Mouse (Mus musculus) kidney, embryonic 15.5 days (tissue): ENCODE measurements around the gene Cadm1. TPM values are rescaled to one million over a fixed set of nuclear protein-coding genes. Genes with fewer than 3 reads are reported as not detected.

Experiments
- ATAC-seq: fragments of 200-750 bp; cut with Nextera tagmentation; replicated peaks from 2 replicates; pipeline ENCODE4 v1.8.0; 2017; ENCODE audit warnings: moderate TSS enrichment; ENCODE audit not compliant: low FRiP score
- H3K27ac ChIP-seq: fragments of 300-500 bp; sonication (generic); 2 replicates; pipeline ENCODE4 v1.5.1; 2015; ENCODE audit warnings: mild to moderate bottlenecking, inconsistent platforms
- H3K27me3 ChIP-seq: fragments of 300-500 bp; sonication (generic); 2 replicates; pipeline ENCODE4 v1.6.1; 2015; ENCODE audit warnings: inconsistent platforms
- H3K36me3 ChIP-seq: fragments of 300-500 bp; sonication (generic); 2 replicates; pipeline ENCODE4 v1.6.1; 2015; ENCODE audit warnings: inconsistent platforms
- H3K4me1 ChIP-seq: fragments of 300-500 bp; sonication (generic); 2 replicates; pipeline ENCODE4 v1.6.1; 2015; ENCODE audit warnings: inconsistent platforms
- H3K4me2 ChIP-seq: fragments of 300-500 bp; sonication (generic); 2 replicates; pipeline ENCODE4 v1.6.1; 2015; ENCODE audit warnings: moderate library complexity, mild to moderate bottlenecking, inconsistent platforms
- H3K4me3 ChIP-seq: fragments of 300-500 bp; sonication (generic); replicated peaks from 2 replicates; pipeline ENCODE4 v1.5.1; 2015; ENCODE audit warnings: mild to moderate bottlenecking, inconsistent platforms
- H3K9ac ChIP-seq: fragments of 300-500 bp; sonication (generic); 2 replicates; pipeline ENCODE4 v1.6.1; 2015; ENCODE audit warnings: mild to moderate bottlenecking, inconsistent platforms
- H3K9me3 ChIP-seq: fragments of 300-500 bp; sonication (generic); replicated peaks from 2 replicates; pipeline ENCODE4 v1.6.1; 2016; ENCODE audit warnings: inconsistent platforms
- WGBS: fragments of 180-500 bp; shearing (Covaris S2); methylation state at CpG from one replicate; pipeline ENCODE4 v1.1.7; 2015; ENCODE audit warnings: mixed read lengths; 5-methylcytosine and 5-hydroxymethylcytosine counted together
- polyA plus RNA-seq: library from polyadenylated mRNA; unstranded; fragments of >200 nt; fragmentation: Nextera tagmentation; extraction: Ambion mirVana; gene quantifications from 2 replicates; pipeline ENCODE4 v1.2.1, GENCODE M21; 2015

Cadm1 gene
- polyA plus RNA-seq, 1 experiment from 2014 or later, result 72.2 TPM

DNA sequence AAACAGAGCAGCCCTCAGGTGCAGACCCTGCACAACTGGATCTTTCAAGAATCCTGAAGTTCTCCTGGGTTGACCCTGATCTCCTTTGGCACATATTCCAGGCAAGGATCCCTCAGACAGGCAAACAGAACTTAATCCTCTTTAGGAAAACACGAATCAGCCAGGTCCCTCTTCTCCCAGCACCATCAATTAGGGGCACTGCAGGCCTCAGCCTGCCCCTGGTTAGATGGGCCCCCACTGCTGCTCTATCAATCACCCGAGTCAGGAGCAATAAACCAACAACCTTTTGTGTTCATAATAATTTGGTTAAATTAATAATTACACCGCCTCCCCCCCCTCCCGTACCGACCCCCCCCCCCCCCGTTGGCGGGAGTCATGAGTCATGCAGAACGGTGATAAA is 308.2 kb downstream of the Cadm1 start:
- 0 out of 2 replicates have a peak overlapping the region, but pooled peaks have one; percentile 1 for H3K4me2 ChIP-seq
- no peak for ATAC-seq
- whole genome bisulfite sequencing, result 4% methylated on average over 8 of the region's 8 CpGs
- no peaks in the 10 kb centered on the region for H3K9me3 ChIP-seq
- no peak overlapping the region for H3K4me3 ChIP-seq
- H3K4me1 ChIP-seq, result peaks cover 27% of the 10 kb centered on the region
- no peaks in the 10 kb centered on the region for H3K36me3 ChIP-seq
- peaks cover 16% of the 10 kb centered on the region for H3K27me3 ChIP-seq
- no peak overlapping the region for H3K9ac ChIP-seq
- no peak overlapping the region for H3K27ac ChIP-seq

DNA sequence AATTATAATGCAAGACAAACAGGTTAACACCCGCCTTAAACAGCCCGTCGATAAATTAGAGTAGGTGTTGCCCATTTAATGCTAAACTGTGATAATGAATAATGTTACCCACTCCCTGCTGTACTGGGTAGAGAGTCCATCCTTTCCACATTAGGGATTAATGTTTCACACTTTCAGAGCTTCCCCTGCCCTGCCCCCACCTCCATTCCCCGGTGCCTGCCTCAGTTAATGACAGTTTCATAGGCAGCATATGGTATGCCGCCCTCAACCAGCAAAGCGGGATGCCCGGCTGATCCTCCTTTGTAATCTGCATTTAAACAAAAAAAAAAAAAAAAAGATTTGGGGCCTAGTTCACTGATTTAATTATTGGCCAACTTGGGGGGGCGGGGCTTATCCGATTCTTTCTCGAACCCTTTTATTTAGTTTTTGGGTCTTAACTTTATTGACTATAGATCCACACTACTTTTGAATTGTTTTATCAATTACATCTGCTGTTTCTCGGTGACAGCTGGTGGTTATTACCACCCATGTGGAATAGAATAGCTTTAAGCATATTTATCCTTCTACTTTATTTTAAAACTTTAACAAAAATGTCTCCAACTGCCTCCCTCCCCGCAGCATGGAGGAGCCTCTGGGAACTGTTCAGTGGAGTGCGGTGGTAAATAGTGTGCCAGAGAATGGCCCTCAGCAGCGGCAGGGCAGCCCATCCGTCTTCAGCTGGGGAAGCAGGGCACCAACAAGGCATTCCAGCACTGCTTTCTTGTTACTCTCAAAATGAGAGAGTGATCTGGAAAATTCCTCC is 309.1 kb downstream of the Cadm1 start:
- H3K9me3 ChIP-seq, result no peaks in the 10 kb centered on the region
- H3K9ac ChIP-seq, result no peak overlapping the region
- no peaks in the 10 kb centered on the region for H3K36me3 ChIP-seq
- no peak overlapping the region for H3K27ac ChIP-seq
- peaks cover 24% of the 10 kb centered on the region for H3K4me1 ChIP-seq
- peak; percentile 66; the same call in 1 of the 2 replicates for ATAC-seq
- H3K4me2 ChIP-seq, result no peak overlapping the region
- WGBS, result 26% methylated on average over 15 of the region's 15 CpGs
- peaks cover 16% of the 10 kb centered on the region for H3K27me3 ChIP-seq
- H3K4me3 ChIP-seq, result no peak overlapping the region

DNA sequence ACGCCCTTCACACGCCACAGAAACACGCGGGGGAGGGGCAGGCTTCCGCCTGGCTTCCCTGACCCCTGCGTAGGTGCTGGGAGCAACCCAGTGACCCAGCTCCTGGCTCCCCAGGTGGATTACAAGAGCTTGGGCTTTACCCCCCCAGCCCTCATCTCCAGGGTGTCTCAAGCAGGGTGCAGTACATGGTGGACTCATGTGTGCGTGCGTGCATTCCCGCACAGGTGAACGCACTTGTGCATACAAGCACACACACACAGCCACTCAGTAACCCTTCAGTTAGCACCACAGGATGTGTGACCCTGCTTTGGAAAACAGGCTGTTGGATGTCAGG is 309.7 kb downstream of the Cadm1 start:
- Histone ChIP-seq H3K9me3 (no peaks in the 10 kb centered on the region), H3K4me2 (no peak overlapping the region), H3K4me1 (peaks cover 24% of the 10 kb centered on the region), H3K4me3 (no peak overlapping the region), H3K27ac (no peak overlapping the region), H3K36me3 (no peaks in the 10 kb centered on the region), H3K9ac (no peak overlapping the region), H3K27me3 (peaks cover 16% of the 10 kb centered on the region)
- WGBS, result 63% methylated on average over 10 of the region's 10 CpGs
- peak; percentile 36; the same call in 1 of the 2 replicates for ATAC-seq

DNA sequence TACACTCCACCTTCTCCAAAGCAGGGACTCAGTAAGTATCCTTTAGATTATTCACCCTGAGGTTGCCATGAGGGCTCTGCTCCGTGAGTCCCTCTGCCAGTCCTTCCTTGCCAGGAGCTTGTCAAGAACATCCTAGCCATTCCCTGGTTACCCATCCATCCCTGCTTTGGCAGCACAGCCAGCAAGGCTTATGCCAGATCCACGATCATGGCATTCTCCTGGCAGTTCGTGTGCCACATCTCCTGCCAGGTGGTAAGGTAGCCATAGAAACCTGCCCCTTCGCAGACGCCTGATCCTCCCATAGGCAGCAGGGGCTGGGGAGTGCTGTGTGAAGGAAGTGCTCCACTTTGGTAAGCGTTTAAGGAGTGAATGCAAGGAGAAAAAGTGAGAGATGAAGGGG is 313.4 kb downstream of the Cadm1 start:
- no peaks in the 10 kb centered on the region for H3K9me3 ChIP-seq
- no peak overlapping the region for H3K4me3 ChIP-seq
- peaks cover 19% of the 10 kb centered on the region for H3K27me3 ChIP-seq
- H3K4me2 ChIP-seq, result no peak overlapping the region
- peaks cover 43% of the 10 kb centered on the region for H3K4me1 ChIP-seq
- H3K27ac ChIP-seq, result no peak overlapping the region
- no peak for ATAC-seq
- H3K36me3 ChIP-seq, result no peaks in the 10 kb centered on the region
- WGBS, result 83% methylated on average over 6 of the region's 6 CpGs
- no peak overlapping the region for H3K9ac ChIP-seq

DNA sequence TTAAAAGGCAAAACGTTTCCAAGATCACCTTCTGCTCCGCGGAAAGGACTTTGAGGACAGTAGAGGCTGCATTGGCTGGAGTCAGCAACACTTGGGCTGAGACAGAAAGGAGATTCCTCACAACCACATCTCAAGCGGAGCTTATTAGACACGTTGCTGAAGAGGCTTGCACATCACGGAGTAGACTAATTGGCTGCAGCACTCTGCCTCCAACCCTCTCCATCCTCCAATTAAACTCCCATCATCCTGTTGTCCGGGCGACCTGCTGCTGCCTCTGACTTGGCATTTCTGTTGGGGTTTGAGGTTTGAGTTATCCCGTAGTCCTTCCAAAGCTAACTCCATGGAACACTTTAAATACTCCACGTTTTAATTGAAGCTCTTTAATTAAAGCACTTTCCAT is 316.3 kb downstream of the Cadm1 start:
- Histone ChIP-seq H3K27me3 (peaks cover 6% of the 10 kb centered on the region; the same call in 1 of the 2 replicates), H3K4me2 (no peak overlapping the region), H3K36me3 (no peaks in the 10 kb centered on the region), H3K27ac (no peak overlapping the region), H3K9me3 (no peaks in the 10 kb centered on the region), H3K9ac (no peak overlapping the region), H3K4me3 (no peak overlapping the region), H3K4me1 (peaks cover 29% of the 10 kb centered on the region)
- WGBS, result 58% methylated on average over 10 of the region's 10 CpGs
- ATAC-seq, result no peak

DNA sequence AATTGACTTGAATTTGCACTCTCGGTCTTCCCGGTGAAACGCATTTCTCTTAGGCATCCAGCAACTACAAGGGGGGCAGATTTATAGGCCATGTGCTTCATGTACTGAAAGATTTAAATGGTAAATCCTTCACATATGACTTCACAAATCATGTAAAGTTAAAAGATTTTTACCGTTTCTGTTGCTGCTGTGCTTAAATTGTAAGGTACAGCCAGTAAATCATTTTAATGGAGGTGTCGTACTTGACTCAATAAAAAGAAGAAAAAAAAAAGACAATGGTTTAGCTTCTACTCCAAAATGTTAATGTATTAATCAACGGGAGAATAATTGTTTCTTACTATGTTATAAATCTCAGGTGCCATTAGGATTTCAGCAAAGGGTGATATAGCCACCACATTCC is 317.0 kb downstream of the Cadm1 start:
- peaks cover 6% of the 10 kb centered on the region; the same call in 1 of the 2 replicates for H3K27me3 ChIP-seq
- no peak for ATAC-seq
- no peaks in the 10 kb centered on the region for H3K9me3 ChIP-seq
- no peak overlapping the region for H3K4me3 ChIP-seq
- H3K4me1 ChIP-seq, result peaks cover 28% of the 10 kb centered on the region
- no peaks in the 10 kb centered on the region for H3K36me3 ChIP-seq
- WGBS, result 19% methylated on average over 6 of the region's 6 CpGs
- H3K27ac ChIP-seq, result no peak overlapping the region
- H3K9ac ChIP-seq, result no peak overlapping the region
- no peak overlapping the region for H3K4me2 ChIP-seq

DNA sequence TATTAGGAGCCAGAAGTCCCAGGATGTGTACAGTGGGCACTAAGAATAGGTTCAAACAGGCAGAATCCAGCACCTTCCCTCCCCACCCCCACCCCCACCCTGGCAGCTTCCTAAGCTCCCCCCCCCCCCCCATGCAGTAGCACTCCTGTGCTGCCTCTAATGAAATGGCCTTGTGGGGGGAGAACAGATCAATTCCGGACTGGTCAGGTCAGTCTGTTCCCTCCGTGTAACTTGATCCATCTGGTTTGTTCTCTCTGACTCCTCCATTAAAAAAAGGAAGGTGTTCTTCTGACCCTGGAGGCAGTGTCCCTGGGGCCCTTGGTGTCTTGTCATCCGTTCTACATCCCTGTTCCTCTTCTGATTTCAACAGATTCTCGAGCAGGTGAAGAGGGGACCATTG is 317.8 kb downstream of the Cadm1 start:
- peaks cover 27% of the 10 kb centered on the region for H3K4me1 ChIP-seq
- peak; percentile 43; the same call in 1 of the 2 replicates for ATAC-seq
- H3K4me3 ChIP-seq, result no peak overlapping the region
- no peaks in the 10 kb centered on the region for H3K36me3 ChIP-seq
- H3K9ac ChIP-seq, result no peak overlapping the region
- WGBS, result 7% methylated on average over 4 of the region's 4 CpGs
- H3K27ac ChIP-seq, result no peak overlapping the region
- no peaks in the 10 kb centered on the region for H3K9me3 ChIP-seq
- peaks cover 6% of the 10 kb centered on the region; the same call in 1 of the 2 replicates for H3K27me3 ChIP-seq
- no peak overlapping the region for H3K4me2 ChIP-seq

DNA sequence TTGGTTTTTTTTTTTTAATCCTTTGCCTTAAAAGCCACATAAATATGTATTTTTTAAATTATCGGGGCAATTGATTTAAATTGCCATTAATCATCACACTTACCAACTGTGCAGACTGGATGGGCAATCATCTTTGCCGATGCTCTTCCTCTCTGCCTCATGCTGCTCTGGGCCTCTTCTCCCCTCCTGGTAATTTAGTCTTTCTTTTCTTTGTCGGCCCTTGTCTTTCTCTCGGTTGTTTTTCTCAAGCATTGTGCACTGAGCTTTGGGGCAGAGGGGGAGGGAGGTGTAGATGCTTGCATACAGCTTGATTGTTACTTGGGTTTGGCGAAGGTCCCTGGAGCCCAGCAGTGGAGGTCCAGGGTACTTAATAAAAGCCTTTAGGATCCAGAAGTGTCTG is 318.8 kb downstream of the Cadm1 start:
- WGBS, result 59% methylated on average over 5 of the region's 5 CpGs
- peaks cover 27% of the 10 kb centered on the region for H3K4me1 ChIP-seq
- no peak overlapping the region for H3K4me3 ChIP-seq
- H3K27ac ChIP-seq, result no peak overlapping the region
- H3K9me3 ChIP-seq, result no peaks in the 10 kb centered on the region
- H3K36me3 ChIP-seq, result no peaks in the 10 kb centered on the region
- ATAC-seq, result no peak
- no peak overlapping the region for H3K9ac ChIP-seq
- peaks cover 6% of the 10 kb centered on the region; the same call in 1 of the 2 replicates for H3K27me3 ChIP-seq
- no peak overlapping the region for H3K4me2 ChIP-seq

DNA sequence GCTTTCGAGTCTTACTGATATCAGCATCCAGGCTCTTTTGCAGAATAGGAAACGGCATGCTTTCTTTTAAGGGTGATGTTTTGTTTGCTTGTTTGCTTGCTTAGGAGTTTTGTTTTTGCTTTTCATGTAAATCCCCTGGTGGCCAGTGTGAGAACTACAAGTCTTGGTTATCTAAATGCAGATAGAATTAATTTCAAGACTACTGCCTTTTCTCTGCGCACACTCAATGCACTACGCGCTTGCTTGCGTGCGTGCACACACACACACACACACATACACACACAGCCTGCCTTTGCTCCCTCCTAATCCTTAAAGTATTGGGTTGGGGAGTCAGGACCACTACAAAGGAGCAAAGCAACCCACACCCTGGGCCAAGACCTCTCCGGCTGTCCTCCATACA is 326.3 kb downstream of the Cadm1 start:
- ATAC-seq, result 0 out of 2 replicates have a peak, but pooled peaks have one; percentile 12
- WGBS, result 57% methylated on average over 8 of the region's 8 CpGs

DNA sequence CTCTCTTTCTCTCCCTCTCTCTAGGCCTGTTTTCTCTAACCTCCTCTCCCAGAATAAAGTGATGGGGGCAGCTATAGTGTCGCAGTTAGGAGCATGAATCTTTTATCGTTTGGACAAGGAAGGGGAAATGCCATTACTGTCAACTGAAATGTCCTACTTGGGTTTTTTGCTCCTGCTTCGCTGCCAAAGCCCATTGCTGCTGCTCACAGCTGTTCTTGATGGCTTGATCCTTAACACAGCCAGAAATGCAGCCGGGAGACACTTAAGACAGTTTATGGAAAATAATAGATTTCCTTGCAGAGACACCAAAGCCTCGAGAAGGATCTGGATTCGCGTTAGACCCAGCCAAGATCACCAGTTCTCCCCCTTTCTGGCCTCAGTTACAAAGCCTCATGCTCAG is 327.3 kb downstream of the Cadm1 start:
- 50% methylated on average over 7 of the region's 7 CpGs for WGBS
- H3K27ac ChIP-seq, result 0 out of 2 replicates have a peak overlapping the region, but pooled peaks have one; percentile 22
- no peaks in the 10 kb centered on the region for H3K27me3 ChIP-seq
- H3K4me2 ChIP-seq, result no peak overlapping the region
- no peaks in the 10 kb centered on the region for H3K9me3 ChIP-seq
- no peak overlapping the region for H3K4me3 ChIP-seq
- no peaks in the 10 kb centered on the region for H3K36me3 ChIP-seq
- ATAC-seq, result no peak
- peaks cover 33% of the 10 kb centered on the region for H3K4me1 ChIP-seq
- H3K9ac ChIP-seq, result no peak overlapping the region

More for the DNA sequence above, 326.3 kb downstream of the Cadm1 start:
- H3K9ac ChIP-seq, result no peak overlapping the region
- H3K4me3 ChIP-seq, result no peak overlapping the region
- no peaks in the 10 kb centered on the region for H3K27me3 ChIP-seq
- H3K36me3 ChIP-seq, result no peaks in the 10 kb centered on the region
- H3K4me1 ChIP-seq, result peaks cover 31% of the 10 kb centered on the region
- no peak overlapping the region for H3K27ac ChIP-seq
- H3K9me3 ChIP-seq, result no peaks in the 10 kb centered on the region
- H3K4me2 ChIP-seq, result no peak overlapping the region

DNA sequence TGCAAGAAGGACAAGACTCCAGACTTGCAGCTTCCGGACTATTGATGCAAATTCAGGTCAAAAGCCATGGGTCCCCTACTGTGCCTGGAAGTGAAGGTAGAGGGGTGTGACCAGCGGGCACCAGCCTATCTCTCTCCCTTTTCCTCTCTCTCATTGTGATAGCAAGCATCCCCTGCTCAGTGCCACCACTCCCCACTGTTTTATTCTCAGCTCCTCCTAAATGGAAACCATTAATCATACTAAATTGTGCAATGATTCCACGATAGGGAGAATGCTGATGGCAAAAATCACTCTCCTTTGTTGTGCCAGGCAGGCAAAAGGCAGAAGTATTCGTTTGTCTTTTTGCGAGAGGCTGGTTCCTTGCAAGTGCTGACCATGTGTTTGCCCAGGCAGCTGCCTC is 328.2 kb downstream of the Cadm1 start:
- 66% methylated on average over 5 of the region's 5 CpGs for WGBS
- Histone ChIP-seq H3K4me3 (no peak overlapping the region), H3K27ac (peak overlapping the region; percentile 27; the same call in 1 of the 2 replicates), H3K36me3 (no peaks in the 10 kb centered on the region), H3K27me3 (no peaks in the 10 kb centered on the region), H3K4me1 (peaks cover 36% of the 10 kb centered on the region), H3K9ac (no peak overlapping the region), H3K4me2 (no peak overlapping the region), H3K9me3 (no peaks in the 10 kb centered on the region)
- ATAC-seq, result no peak

DNA sequence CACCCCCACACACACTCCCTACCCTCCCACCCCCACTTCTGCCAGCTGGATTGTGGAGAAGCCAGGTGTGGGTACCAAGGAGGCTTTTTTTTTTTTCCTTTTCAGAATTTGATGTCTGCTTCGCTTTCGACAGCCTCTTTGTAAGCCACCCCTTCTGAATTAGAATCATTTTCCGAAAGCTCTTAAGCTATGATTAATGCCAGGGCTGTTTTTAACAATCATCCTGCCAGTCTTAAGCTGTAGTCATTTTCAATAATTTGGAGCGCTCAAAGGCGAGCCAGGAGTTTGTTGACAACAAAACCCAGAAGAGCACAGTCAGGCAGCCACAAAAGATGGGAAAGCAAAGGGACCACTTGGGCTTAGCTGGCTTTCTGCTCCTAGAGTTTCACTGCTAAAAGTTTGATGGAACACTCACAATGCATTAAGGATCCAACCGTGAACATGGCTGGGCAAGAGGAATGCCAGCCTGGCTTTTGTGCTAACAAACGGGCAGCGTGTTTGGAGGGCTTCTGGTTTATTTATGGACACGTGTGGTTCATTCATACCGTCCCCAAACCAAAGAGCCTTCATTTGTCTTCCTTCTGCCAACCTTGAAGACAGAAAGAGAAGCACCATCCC is 328.9 kb downstream of the Cadm1 start:
- H3K27ac ChIP-seq, result peak overlapping the region; percentile 27
- H3K9me3 ChIP-seq, result no peaks in the 10 kb centered on the region
- WGBS, result 67% methylated on average over 10 of the region's 10 CpGs
- H3K4me3 ChIP-seq, result no peak overlapping the region
- no peak overlapping the region for H3K4me2 ChIP-seq
- peaks cover 36% of the 10 kb centered on the region for H3K4me1 ChIP-seq
- ATAC-seq, result no peak
- H3K27me3 ChIP-seq, result no peaks in the 10 kb centered on the region
- H3K9ac ChIP-seq, result no peak overlapping the region
- H3K36me3 ChIP-seq, result no peaks in the 10 kb centered on the region
